Mouse (Mus musculus): Measurements from ENCODE around the gene Foxe3.

Foxe3 gene

GRCm38 (mm10) chr4:114900866-114901642, 24.8 kb downstream of the Foxe3 start:
- in situ Hi-C loops (cut with MboI; ENCODE audit: low sequenced_read_pairs), result loop anchor here (25.0 kb wide), 1 partner anchor 239 kb away; no protein-coding TSS in a partner anchor

- in situ Hi-C loops (cut with MboI; ENCODE audit: low sequenced_read_pairs), result loop anchor here (25.0 kb wide), 1 partner anchor 238 kb away; no protein-coding TSS in a partner anchor
Measured at GRCm38 (mm10) chr4:114899885-114900284, 25.9 kb downstream of the Foxe3 start.

- in situ Hi-C loops (cut with MboI; ENCODE audit: low sequenced_read_pairs), result no loop called here
Measured at GRCm38 (mm10) chr4:114897853-114898252, 28.0 kb downstream of the Foxe3 start.

- in situ Hi-C loops (cut with MboI; ENCODE audit: low sequenced_read_pairs), result no loop called here
Measured at GRCm38 (mm10) chr4:114882232-114882631, 43.6 kb downstream of the Foxe3 start.

GRCm38 (mm10) chr4:114876441-114876972, 49.3 kb downstream of the Foxe3 start:
- in situ Hi-C loops (cut with MboI; ENCODE audit: low sequenced_read_pairs), result no loop called here
